Mouse (Mus musculus): ENCODE data around the gene Ldlr. TPM values are rescaled to one million over a fixed set of nuclear protein-coding genes. Genes with fewer than 3 reads are reported as not detected.

The Ldlr gene
- polyA plus RNA-seq, 1 experiment from 2014 or later: 31.1 TPM

- peaks cover 55% of the 10 kb centered on the region for H3K36me3 ChIP-seq
- ATAC-seq: no peak
- no peaks in the 10 kb centered on the region for H3K9me3 ChIP-seq (replicated peaks)
- H3K27me3 ChIP-seq (replicated peaks): no peaks in the 10 kb centered on the region
- H3K4me2 ChIP-seq: peak overlapping the region; percentile 96
- peak overlapping the region; percentile 82 for H3K4me3 ChIP-seq
- 68% methylated on average over 14 of the region's 14 CpGs for whole genome bisulfite sequencing (ENCODE audit: insufficient replicate concordance)
- H3K27ac ChIP-seq: peak overlapping the region; percentile 78
- peaks cover 73% of the 10 kb centered on the region for H3K4me1 ChIP-seq
- peak overlapping the region; percentile 83 for H3K9ac ChIP-seq
Observed at GRCm38 (mm10) chr9:21726218-21726975, 3.1 kb downstream of the Ldlr start.

DNA sequence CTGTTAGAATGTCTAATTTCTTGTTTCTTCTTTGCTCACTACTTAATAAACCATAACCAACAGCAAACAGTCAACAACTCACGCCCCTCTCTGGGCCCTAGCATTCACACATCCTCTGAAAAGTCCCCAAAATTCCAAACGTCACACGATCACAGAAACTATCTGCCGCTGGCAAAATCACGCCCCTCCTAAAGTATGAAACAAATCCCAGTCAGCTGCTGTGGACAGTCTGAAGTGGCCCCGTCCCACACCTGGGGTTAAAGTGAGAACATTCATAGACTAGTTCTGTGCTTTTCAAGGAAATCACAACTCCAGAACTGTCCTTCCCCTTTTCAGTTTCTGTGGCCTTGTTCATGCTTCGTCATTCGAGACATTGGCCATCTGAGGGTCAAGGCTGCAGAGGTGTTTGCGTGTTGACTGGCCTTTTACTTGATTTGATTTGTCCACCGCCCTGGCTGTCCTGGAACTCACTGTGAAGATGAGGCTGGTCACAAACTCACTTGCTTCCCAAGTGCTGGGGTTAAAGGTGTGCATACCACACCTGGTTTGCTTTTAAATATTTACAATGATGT lies 5.1 kb downstream of the Ldlr start:
- ATAC-seq: no peak
- Histone ChIP-seq H3K9ac (no peak overlapping the region), H3K4me3 (no peak overlapping the region), H3K27me3 (replicated peaks) (no peaks in the 10 kb centered on the region), H3K4me1 (peaks cover 57% of the 10 kb centered on the region), H3K36me3 (peaks cover 74% of the 10 kb centered on the region), H3K4me2 (no peak overlapping the region), H3K9me3 (replicated peaks) (no peaks in the 10 kb centered on the region), H3K27ac (no peak overlapping the region; the same call in 1 of the 2 replicates)
- 76% methylated on average over 10 of the region's 10 CpGs for WGBS (ENCODE audit: insufficient replicate concordance)

- Histone ChIP-seq H3K4me2 (no peak overlapping the region), H3K9ac (no peak overlapping the region), H3K27me3 (replicated peaks) (no peaks in the 10 kb centered on the region), H3K4me1 (peaks cover 56% of the 10 kb centered on the region), H3K4me3 (no peak overlapping the region), H3K27ac (no peak overlapping the region), H3K36me3 (peaks cover 83% of the 10 kb centered on the region), H3K9me3 (replicated peaks) (no peaks in the 10 kb centered on the region)
- ATAC-seq: no peak
- WGBS (ENCODE audit: insufficient replicate concordance): 68% methylated on average over 7 of the region's 7 CpGs
Observed at GRCm38 (mm10) chr9:21729264-21729663, 6.0 kb downstream of the Ldlr start.

GRCm38 (mm10) chr9:21732288-21732687 lies 9.0 kb downstream of the Ldlr start:
- Histone ChIP-seq H3K4me3 (no peak overlapping the region), H3K9me3 (replicated peaks) (no peaks in the 10 kb centered on the region), H3K4me2 (no peak overlapping the region), H3K27me3 (replicated peaks) (no peaks in the 10 kb centered on the region), H3K27ac (no peak overlapping the region), H3K4me1 (peaks cover 27% of the 10 kb centered on the region), H3K9ac (no peak overlapping the region), H3K36me3 (peaks cover 98% of the 10 kb centered on the region)
- 86% methylated on average over 9 of the region's 9 CpGs for WGBS (ENCODE audit: insufficient replicate concordance)
- ATAC-seq: no peak

GRCm38 (mm10) chr9:21733446-21733845 lies 10.2 kb downstream of the Ldlr start:
- H3K9ac ChIP-seq: no peak overlapping the region
- H3K27me3 ChIP-seq (replicated peaks): no peaks in the 10 kb centered on the region
- no peak overlapping the region for H3K4me3 ChIP-seq
- 93% methylated on average over 17 of the region's 17 CpGs for WGBS (ENCODE audit: insufficient replicate concordance)
- peaks cover 98% of the 10 kb centered on the region for H3K36me3 ChIP-seq
- H3K4me2 ChIP-seq: no peak overlapping the region
- H3K9me3 ChIP-seq (replicated peaks): no peaks in the 10 kb centered on the region
- no peak overlapping the region for H3K27ac ChIP-seq
- no peak for ATAC-seq
- peaks cover 15% of the 10 kb centered on the region for H3K4me1 ChIP-seq

GRCm38 (mm10) chr9:21733989-21734388 lies 10.7 kb downstream of the Ldlr start:
- Histone ChIP-seq H3K27me3 (replicated peaks) (no peaks in the 10 kb centered on the region), H3K4me2 (no peak overlapping the region), H3K27ac (no peak overlapping the region), H3K4me1 (peaks cover 10% of the 10 kb centered on the region), H3K9me3 (replicated peaks) (no peaks in the 10 kb centered on the region), H3K36me3 (peaks cover 98% of the 10 kb centered on the region), H3K9ac (no peak overlapping the region), H3K4me3 (no peak overlapping the region)
- ATAC-seq: no peak
- WGBS (ENCODE audit: insufficient replicate concordance): 90% methylated on average over 7 of the region's 7 CpGs

DNA sequence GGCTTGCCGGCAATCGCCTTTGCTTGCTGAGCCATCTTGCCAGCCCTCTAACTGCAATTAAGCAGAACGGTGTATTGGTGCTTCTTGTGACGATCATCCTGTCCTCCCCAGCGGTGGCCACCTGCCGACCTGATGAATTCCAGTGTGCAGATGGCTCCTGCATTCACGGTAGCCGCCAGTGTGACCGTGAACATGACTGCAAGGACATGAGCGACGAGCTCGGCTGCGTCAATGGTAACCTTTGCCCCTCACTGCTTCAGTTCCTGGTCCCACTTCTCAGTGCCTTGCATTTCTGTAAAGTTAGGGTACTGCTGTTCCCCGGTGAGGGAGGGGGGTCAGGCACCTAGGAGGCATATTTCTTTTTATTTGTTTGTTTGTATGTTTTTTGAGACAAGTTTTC lies 11.8 kb downstream of the Ldlr start:
- Histone ChIP-seq H3K4me3 (no peak overlapping the region), H3K27ac (no peak overlapping the region), H3K9ac (no peak overlapping the region), H3K36me3 (peaks cover 98% of the 10 kb centered on the region), H3K27me3 (replicated peaks) (no peaks in the 10 kb centered on the region), H3K9me3 (replicated peaks) (no peaks in the 10 kb centered on the region), H3K4me1 (peaks cover 2% of the 10 kb centered on the region), H3K4me2 (no peak overlapping the region)
- no peak for ATAC-seq
- WGBS (ENCODE audit: insufficient replicate concordance): 90% methylated on average over 14 of the region's 14 CpGs

DNA sequence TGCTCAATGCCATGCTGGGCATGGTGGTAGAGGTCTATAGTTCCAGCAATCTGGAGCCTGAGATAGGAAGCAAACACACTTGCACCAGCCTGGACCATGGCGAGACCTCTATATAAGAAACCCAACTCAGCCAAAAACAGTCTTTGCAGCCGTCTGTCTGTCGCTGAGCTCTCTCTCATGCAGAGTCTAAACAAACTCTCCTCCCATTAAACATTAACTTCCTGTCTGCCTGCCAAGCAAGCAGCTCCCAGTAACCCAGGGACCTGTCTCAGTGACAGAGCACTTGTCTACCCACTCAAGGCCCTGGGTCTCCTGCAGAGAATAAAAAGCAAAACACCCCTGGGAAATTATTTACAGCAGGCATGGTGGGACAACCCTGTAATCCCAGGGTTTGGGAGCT lies 13.3 kb downstream of the Ldlr start:
- Histone ChIP-seq H3K4me3 (no peak overlapping the region), H3K9me3 (replicated peaks) (no peaks in the 10 kb centered on the region), H3K36me3 (peaks cover 97% of the 10 kb centered on the region), H3K27ac (no peak overlapping the region), H3K4me1 (peaks cover 13% of the 10 kb centered on the region), H3K9ac (no peak overlapping the region), H3K27me3 (replicated peaks) (no peaks in the 10 kb centered on the region), H3K4me2 (no peak overlapping the region)
- WGBS (ENCODE audit: insufficient replicate concordance): 70% methylated on average over 3 of the region's 3 CpGs
- no peak for ATAC-seq

GRCm38 (mm10) chr9:21737188-21737587 lies 13.9 kb downstream of the Ldlr start:
- H3K4me1 ChIP-seq: peaks cover 20% of the 10 kb centered on the region
- peaks cover 97% of the 10 kb centered on the region for H3K36me3 ChIP-seq
- H3K9me3 ChIP-seq (replicated peaks): no peaks in the 10 kb centered on the region
- H3K4me2 ChIP-seq: no peak overlapping the region
- ATAC-seq: no peak
- no peak overlapping the region for H3K27ac ChIP-seq
- no peak overlapping the region for H3K4me3 ChIP-seq
- WGBS (ENCODE audit: insufficient replicate concordance): 87% methylated on average over 10 of the region's 10 CpGs
- no peak overlapping the region for H3K9ac ChIP-seq
- H3K27me3 ChIP-seq (replicated peaks): no peaks in the 10 kb centered on the region

GRCm38 (mm10) chr9:21738776-21739175 lies 15.5 kb downstream of the Ldlr start:
- ATAC-seq: no peak
- WGBS (ENCODE audit: insufficient replicate concordance): 85% methylated on average over 7 of the region's 7 CpGs
- H3K27ac ChIP-seq: no peak overlapping the region

GRCm38 (mm10) chr9:21740427-21740826 lies 17.1 kb downstream of the Ldlr start:
- Histone ChIP-seq H3K9ac (no peak overlapping the region), H3K27me3 (replicated peaks) (no peaks in the 10 kb centered on the region), H3K9me3 (replicated peaks) (no peaks in the 10 kb centered on the region), H3K4me3 (no peak overlapping the region), H3K4me1 (peaks cover 21% of the 10 kb centered on the region), H3K36me3 (peaks cover 94% of the 10 kb centered on the region), H3K27ac (no peak overlapping the region), H3K4me2 (no peak overlapping the region)
- 79% methylated on average over 14 of the region's 14 CpGs for WGBS (ENCODE audit: insufficient replicate concordance)
- ATAC-seq: no peak

More at GRCm38 (mm10) chr9:21738776-21739175, 15.5 kb downstream of the Ldlr start:
- Histone ChIP-seq H3K4me1 (peaks cover 21% of the 10 kb centered on the region), H3K9ac (no peak overlapping the region), H3K4me2 (no peak overlapping the region), H3K9me3 (replicated peaks) (no peaks in the 10 kb centered on the region), H3K36me3 (peaks cover 94% of the 10 kb centered on the region), H3K27me3 (replicated peaks) (no peaks in the 10 kb centered on the region), H3K4me3 (no peak overlapping the region)

GRCm38 (mm10) chr9:21741514-21741913 lies 18.2 kb downstream of the Ldlr start:
- Histone ChIP-seq H3K4me1 (peaks cover 21% of the 10 kb centered on the region), H3K9me3 (replicated peaks) (no peaks in the 10 kb centered on the region), H3K27ac (peak overlapping the region; percentile 73), H3K9ac (no peak overlapping the region), H3K4me3 (no peak overlapping the region), H3K4me2 (peak overlapping the region; percentile 33), H3K36me3 (peaks cover 94% of the 10 kb centered on the region), H3K27me3 (replicated peaks) (no peaks in the 10 kb centered on the region)
- ATAC-seq: peak; percentile 80
- WGBS (ENCODE audit: insufficient replicate concordance): 55% methylated on average over 11 of the region's 11 CpGs
